Mouse (Mus musculus) mammary gland, adult 2 months (tissue): ENCODE results near the gene Fosl2. TPM values are rescaled to one million over a fixed set of nuclear protein-coding genes. Genes with fewer than 3 reads are reported as not detected.

Experiments used
- polyA plus RNA-seq: library from polyadenylated mRNA; depleted of rRNA; stranded (reverse); fragments of >200 nt; gene quantifications from 2 replicates; pipeline ENCODE4 v1.2.3, GENCODE M21; 2012; ENCODE audit warnings: low replicate concordance; rRNA removed

The Fosl2 gene
- 21.4 and 27.6 TPM in 2 replicates for polyA plus RNA-seq

DNA sequence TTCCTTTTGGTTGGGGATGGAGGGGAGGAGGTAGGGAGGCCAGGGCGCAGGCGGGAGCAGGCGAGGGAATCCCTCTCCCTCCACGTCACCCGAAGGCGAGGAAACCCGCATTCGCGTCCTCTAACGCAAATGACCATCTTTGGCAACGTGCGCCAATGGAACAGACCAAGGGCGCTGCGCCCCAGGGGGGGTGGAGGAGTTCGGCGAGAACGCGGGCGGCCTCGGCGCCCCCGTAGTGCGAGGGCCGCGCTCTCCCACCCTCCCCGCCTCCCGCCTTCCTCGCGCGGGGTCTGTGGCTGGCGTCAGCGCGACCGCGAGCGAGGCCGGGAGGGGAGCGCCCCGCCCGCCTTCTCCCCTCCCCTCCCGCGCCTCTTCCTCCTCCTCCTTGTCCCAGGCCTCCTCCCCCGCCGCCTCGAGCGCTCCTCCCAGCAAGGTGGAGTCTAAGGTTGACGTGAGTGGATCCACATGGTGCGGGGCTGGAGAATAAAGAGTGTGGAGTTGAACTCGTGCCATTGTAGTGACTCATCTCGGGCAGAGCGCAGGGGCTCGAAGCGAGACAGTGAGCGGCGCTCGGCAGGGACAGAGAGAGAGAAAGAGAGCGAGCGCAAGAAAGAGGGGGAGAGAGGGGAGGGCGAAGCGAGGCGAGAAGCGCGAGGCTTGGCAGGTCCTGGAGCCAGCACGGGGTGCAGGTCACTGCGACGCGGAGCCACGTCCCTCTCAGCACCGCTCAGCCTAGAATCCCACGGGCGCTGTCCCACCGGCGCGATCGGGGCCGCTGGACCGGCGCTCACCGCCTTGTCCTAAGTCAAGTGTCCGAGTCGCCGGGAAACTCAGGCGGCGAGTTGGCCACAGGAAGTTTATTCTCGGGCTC lies at the start of gene Fosl2:
TSS of gene Fosl2 (plus strand) at position 466 of the 871 bp plus-strand sequence.

Other genes starting within 250 kb of the Fosl2 start
- 1.9 and 3.4 TPM in 2 replicates for gene Plb1, start 96.9 kb downstream of the Fosl2 start, polyA plus RNA-seq